Mouse (Mus musculus) ovary, postnatal 14 days (tissue): ENCODE data around the gene Txndc8.

ENCODE experiments used
- DNase-seq: peaks from one replicate; pipeline ENCODE4 v3.0.0; 2022; ENCODE audit warnings: low spot score

Gene Txndc8

GRCm38 (mm10) chr4:57956029-57956960 lies 52.6 kb downstream of the Txndc8 start, which contains the start of gene Txn1:
TSS of gene Txn1 (minus strand) at chr4:57956411.
- DNase-seq, result peak; percentile 98

GRCm38 (mm10) chr4:57955544-57955958 lies 53.4 kb downstream of the Txndc8 start:
- peak; percentile 42 for DNase-seq

GRCm38 (mm10) chr4:57954991-57955390 lies 53.9 kb downstream of the Txndc8 start:
- DNase-seq, result no peak

GRCm38 (mm10) chr4:57954580-57954979 lies 54.3 kb downstream of the Txndc8 start:
- no peak for DNase-seq

GRCm38 (mm10) chr4:57953796-57954195 lies 55.1 kb downstream of the Txndc8 start:
- DNase-seq, result peak; percentile 7

- DNase-seq, result no peak
These were observed 56.0 kb downstream of the Txndc8 start for GRCm38 (mm10) chr4:57952891-57953290.

GRCm38 (mm10) chr4:57952416-57952815 lies 56.5 kb downstream of the Txndc8 start:
- no peak for DNase-seq

- no peak for DNase-seq
These were observed 59.1 kb downstream of the Txndc8 start for GRCm38 (mm10) chr4:57949866-57950265.

- no peak for DNase-seq
These were observed 61.4 kb downstream of the Txndc8 start for GRCm38 (mm10) chr4:57947476-57947875.

- DNase-seq, result no peak
These were observed 61.9 kb downstream of the Txndc8 start for GRCm38 (mm10) chr4:57947036-57947435.

GRCm38 (mm10) chr4:57942892-57943291 lies 66.0 kb downstream of the Txndc8 start:
- DNase-seq, result no peak

- no peak for DNase-seq
These were observed 68.3 kb downstream of the Txndc8 start for GRCm38 (mm10) chr4:57940631-57941030.

- DNase-seq, result no peak
These were observed 71.6 kb downstream of the Txndc8 start for GRCm38 (mm10) chr4:57937292-57937691.

GRCm38 (mm10) chr4:57934181-57934580 lies 74.7 kb downstream of the Txndc8 start:
- DNase-seq, result no peak
